Mouse (Mus musculus): ENCODE results near the gene Surf1. TPM values are rescaled to one million over a fixed set of nuclear protein-coding genes. Genes with fewer than 3 reads are reported as not detected.

Surf1 gene
- polyA plus RNA-seq, 1 experiment from 2014 or later, result 72.2 TPM

DNA sequence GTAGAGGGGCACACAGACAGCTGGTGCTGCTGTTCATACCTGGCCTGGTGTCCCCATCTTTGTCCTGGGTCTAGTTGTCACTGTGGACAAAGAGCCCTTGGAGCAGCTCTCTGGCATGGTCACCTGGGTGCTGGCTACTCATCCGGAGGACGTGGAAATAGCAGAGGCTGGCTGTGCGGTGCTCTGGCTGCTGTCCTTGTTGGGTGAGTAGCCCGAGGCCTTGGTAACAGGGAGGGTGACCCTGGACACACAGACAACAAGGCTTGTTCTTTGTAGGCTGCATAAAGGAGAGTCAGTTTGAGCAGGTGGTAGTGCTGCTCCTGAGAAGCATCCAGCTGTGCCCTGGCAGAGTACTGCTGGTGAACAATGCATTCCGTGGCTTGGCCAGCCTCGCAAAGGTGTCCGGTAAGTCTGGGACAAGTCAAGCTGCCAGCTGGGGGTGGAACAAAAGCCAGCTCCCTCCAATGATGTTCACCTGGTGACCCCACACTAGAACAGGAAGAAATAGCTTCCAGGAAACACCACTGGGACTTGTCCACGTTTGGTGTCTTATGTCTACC, 35.1 kb upstream of the Surf1 start:
- in situ Hi-C loops (cut with MboI; ENCODE audit: low pct_unique_long_range_greater_than_20kb), result no loop called here
- DNase-seq (ENCODE audit: low read depth, low spot score) (no peak), ATAC-seq (no peak)
- CTCF ChIA-PET, result interaction anchor here (1.3 kb wide), 1 partner anchor 9 kb away, joined by 4 read pairs; no protein-coding TSS in a partner anchor
- TF ChIP-seq CTCF (IDR thresholded peaks at IDR 0.05), result no peak
- H3K27me3 ChIP-seq, result no peaks in the 10 kb centered on the region
- POLR2A ChIA-PET, result interaction anchor here (1.5 kb wide), 1 partner anchor 12 kb away, joined by 4 read pairs; the partner anchor contains the start of gene Rexo4

DNA sequence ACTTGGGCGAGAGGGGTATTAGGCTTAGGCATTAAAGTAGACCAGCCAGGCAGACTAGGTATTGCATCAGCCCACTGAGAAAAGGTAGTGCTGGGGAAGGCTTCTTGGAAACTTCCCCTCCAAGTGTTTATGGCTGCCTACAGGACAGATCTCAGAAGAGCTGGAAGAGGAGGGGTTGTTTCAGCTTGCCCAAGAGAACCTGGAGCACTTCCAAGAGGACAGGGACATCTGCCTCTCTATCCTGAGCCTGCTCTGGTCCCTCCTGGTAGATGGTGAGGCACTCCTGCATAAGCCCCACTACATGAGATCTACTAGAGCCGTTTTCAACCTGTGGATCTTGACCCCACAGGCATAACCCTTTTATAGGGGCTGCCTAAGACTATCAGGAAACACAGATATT, 34.1 kb upstream of the Surf1 start:
- TF ChIP-seq CTCF (IDR thresholded peaks at IDR 0.05), result no peak
- H3K27me3 ChIP-seq, result no peaks in the 10 kb centered on the region
- ChIA-PET POLR2A (no interaction called here), CTCF (no interaction called here)
- in situ Hi-C loops (cut with MboI; ENCODE audit: low pct_unique_long_range_greater_than_20kb), result no loop called here
- no peak for ATAC-seq
- no peak for DNase-seq (ENCODE audit: low read depth, low spot score)

DNA sequence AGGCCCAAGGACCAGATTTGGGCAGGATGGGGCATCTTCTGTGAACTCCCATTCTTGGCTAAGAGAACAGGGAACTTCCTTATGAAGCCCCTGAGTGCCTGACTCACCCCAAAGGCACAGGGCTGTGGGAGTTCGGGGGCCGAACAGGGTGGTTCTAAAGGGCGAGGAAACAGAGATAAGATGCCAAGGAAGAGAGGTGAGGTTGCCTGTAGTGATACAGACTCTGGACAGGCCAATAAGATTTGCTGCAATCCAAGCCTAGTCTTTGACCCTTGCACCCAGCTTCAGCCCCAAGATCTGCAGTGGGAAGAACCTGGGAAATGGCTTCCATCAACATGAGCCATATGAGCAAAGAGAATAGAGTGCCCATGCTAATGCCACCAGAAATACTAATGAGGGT, 26.9 kb upstream of the Surf1 start:
- in situ Hi-C loops (cut with MboI; ENCODE audit: low pct_unique_long_range_greater_than_20kb), result no loop called here
- DNase-seq (ENCODE audit: low read depth, low spot score) (no peak), ATAC-seq (no peak)
- CTCF ChIA-PET, result interaction anchor here (1.2 kb wide), 1 partner anchor 9 kb away, joined by 4 read pairs; no protein-coding TSS in a partner anchor
- no peak for TF ChIP-seq CTCF (IDR thresholded peaks at IDR 0.05)
- peaks cover 4% of the 10 kb centered on the region for H3K27me3 ChIP-seq
- POLR2A ChIA-PET, result no interaction called here

DNA sequence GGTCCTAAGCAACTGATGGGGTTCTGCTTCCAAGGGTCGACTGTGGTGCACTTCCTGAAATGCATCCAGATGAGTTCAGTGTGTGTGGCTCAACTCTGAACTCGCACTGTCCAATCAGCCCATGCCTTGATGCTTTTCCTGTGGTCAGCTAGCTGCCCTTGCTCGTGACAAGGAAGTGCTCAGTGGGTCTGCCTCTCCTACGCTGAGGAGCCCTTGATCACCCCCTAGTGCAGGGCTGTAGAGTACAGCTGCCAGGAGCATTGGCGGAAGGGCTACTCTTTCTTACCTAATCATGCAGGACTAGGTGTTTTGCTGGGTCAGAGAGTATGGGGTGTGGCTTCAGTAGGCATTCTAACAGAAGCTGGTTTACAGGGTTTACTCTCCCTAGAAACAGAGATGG, 25.2 kb upstream of the Surf1 start:
- POLR2A ChIA-PET, result no interaction called here
- H3K27me3 ChIP-seq, result peaks cover 4% of the 10 kb centered on the region
- CTCF ChIA-PET, result no interaction called here
- in situ Hi-C loops (cut with MboI; ENCODE audit: low pct_unique_long_range_greater_than_20kb), result no loop called here
- no peak for DNase-seq (ENCODE audit: low read depth, low spot score)
- no peak for ATAC-seq
- no peak for TF ChIP-seq CTCF (IDR thresholded peaks at IDR 0.05)

DNA sequence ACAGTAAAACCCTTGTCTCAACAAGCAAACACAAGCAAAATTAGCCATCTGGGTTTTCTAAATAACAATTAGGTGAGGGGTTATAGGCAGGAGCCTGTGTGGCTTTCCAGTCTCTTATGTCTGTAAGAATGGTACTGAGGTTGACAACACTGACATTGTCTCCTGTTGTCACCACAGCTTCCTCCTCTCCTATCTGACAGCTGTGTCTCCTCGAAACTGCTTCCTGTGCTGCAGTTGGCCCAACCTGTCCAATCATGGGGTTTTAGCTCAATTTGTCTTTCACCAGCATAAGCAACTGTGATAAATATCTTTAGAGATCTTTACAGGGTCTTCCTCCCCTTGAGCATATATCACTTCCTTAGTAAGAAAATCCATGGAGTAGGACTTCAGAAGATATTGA, 20.1 kb upstream of the Surf1 start:
- no peak for TF ChIP-seq CTCF (IDR thresholded peaks at IDR 0.05)
- DNase-seq (ENCODE audit: low read depth, low spot score) (no peak), ATAC-seq (no peak)
- ChIA-PET CTCF (no interaction called here), POLR2A (no interaction called here)
- H3K27me3 ChIP-seq, result no peaks in the 10 kb centered on the region
- in situ Hi-C loops (cut with MboI; ENCODE audit: low pct_unique_long_range_greater_than_20kb), result no loop called here

DNA sequence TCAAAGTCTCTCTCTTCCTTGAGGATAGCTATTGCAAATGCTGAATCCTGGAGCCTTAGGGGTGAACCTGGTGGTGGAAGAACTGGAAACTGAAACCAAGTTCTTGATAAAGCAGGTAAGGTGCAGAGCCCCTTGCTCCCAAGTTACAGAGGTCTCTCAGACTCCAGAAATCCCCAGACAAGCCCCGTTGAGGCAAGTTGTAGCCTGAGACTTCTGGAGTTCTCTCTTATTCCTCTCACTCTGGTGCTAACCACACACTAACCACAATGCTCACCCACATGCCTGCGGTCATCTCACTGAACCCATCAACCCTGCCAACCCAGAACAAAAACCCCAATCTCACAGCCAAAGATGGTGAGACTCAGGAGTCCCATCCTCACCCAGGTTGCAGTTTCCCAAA, 19.0 kb upstream of the Surf1 start:
- CTCF ChIA-PET, result no interaction called here
- no peak for ATAC-seq
- in situ Hi-C loops (cut with MboI; ENCODE audit: low pct_unique_long_range_greater_than_20kb), result no loop called here
- H3K27me3 ChIP-seq, result no peaks in the 10 kb centered on the region
- no peak for TF ChIP-seq CTCF (IDR thresholded peaks at IDR 0.05)
- POLR2A ChIA-PET, result interaction anchor here (0.7 kb wide), 1 partner anchor 162 kb away, joined by 3 read pairs; no protein-coding TSS in a partner anchor
- DNase-seq (ENCODE audit: low read depth, low spot score), result no peak

DNA sequence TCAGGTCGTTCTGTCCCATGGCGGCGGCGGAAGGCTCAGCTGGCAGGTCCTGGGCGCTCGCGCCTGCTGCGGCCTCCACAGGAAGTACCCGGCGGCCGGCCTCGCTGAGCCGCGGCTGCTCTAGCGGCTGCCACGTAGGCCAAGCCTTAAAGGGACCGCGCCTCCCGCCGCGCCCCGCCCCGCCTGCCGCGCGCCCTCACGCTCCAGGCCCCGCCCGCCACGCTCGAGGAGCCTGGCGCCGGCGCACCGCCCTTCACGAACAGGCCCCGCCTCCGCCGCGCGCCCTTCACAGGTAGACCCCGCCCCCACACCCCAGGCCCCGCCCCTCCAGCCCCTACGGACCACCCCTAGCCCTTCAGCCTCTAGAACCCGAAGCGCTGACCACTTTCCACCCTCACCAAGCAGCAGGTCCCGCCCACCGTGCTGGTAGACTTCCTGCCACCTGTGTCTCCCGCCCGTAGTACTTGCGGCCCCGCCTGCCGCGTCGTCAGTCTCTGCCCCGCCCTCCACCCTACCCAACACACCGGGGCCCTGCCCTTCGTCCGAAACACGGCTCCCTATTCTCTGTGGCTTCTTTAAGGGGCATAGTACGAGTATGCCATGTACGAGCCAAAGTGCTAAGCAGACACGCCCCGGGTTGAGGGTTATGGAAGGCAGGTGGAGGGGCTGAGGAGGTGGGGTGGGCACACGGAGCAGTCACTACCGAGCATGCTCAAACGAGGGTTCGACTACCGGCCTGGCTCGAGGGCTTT, 17.1 kb upstream of the Surf1 start, which contains the start of the genes Surf4 and Stkld1:
Gene Surf4 (minus strand): TSS at position 625 of the 752 bp plus-strand sequence.
Gene Stkld1 (plus strand): TSS at position 744 of the 752 bp plus-strand sequence.
- DNase-seq (ENCODE audit: low read depth, low spot score) (peak; percentile 37), ATAC-seq (peak; percentile 92)
- in situ Hi-C loops (cut with MboI; ENCODE audit: low pct_unique_long_range_greater_than_20kb), result no loop called here
- ChIA-PET CTCF (no interaction called here), POLR2A (no interaction called here)
- no peaks in the 10 kb centered on the region for H3K27me3 ChIP-seq
- TF ChIP-seq CTCF (IDR thresholded peaks at IDR 0.05), result no peak

DNA sequence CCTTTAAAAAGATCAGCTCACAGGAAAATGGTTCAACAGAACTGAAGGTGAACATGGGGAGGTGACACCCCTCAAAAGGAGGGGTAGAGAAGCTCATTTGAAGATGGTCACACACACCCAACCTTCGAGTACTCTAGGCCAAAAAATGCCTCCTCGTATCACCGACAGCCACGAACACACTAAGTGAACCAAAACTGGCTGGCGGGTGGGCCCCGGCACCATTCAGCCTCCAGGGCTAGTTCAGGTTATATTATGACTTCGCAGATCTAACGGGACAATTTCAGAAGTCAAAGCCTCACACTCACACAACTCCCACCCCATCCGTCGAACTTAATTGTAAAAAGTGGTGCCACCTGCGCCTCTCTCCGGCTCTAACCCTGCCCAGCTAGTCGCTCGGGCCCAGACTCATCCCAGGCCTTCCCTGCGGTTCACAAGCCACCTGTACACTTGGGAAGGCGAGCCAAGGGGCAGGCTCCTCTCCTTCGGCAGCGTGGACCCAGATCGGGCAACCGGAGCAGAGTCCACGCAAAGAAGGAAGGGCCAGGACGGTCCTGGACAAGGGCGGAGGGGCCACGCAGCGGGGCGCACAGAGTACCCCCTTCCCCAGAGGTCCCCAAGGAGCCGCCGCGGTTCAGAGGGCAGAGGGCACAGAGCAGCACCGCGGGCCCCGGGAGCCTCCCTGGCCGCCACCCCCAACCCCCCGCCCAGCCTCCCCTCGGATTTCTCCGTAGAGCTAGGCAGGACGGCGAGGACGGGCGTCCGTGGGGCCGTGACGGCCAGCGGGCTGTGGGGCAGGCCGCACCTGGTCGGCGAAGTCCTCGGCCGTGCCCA, 16.4 kb upstream of the Surf1 start:
- in situ Hi-C loops (cut with MboI; ENCODE audit: low pct_unique_long_range_greater_than_20kb), result no loop called here
- TF ChIP-seq CTCF (IDR thresholded peaks at IDR 0.05), result no peak
- ChIA-PET CTCF (interaction anchor here (1.1 kb wide), 1 partner anchor 11 kb away, joined by 3 read pairs; no protein-coding TSS in a partner anchor), POLR2A (interaction anchor here (0.6 to 1.5 kb wide), 4 partner anchors 12 to 31 kb away, joined by 3 to 4 read pairs (median 3); partner anchors contain the start of genes Surf1 and Surf2)
- H3K27me3 ChIP-seq, result no peaks in the 10 kb centered on the region
- no peak for ATAC-seq
- DNase-seq (ENCODE audit: low read depth, low spot score), result no peak

DNA sequence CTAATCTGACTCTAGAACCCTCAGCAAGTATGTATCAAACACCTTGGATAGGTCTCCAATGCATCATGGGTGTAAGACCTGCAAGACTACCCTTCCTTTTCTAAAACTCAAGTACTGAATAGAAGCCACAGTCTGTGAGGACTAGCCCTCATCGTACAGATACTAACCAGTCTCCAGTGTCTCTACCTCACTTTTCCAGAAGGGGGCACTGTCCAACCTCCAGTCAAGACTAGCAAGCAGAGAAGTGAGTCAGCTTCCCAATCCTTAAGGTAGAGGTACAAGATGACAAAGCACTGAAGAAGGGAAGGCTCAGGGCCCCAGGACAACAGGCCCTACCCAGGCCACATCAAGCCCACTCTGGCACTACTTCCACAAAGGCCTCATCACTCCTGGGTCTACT, 14.1 kb upstream of the Surf1 start:
- in situ Hi-C loops (cut with MboI; ENCODE audit: low pct_unique_long_range_greater_than_20kb), result no loop called here
- POLR2A ChIA-PET, result no interaction called here
- peak; percentile 80 for TF ChIP-seq CTCF (IDR thresholded peaks at IDR 0.05)
- H3K27me3 ChIP-seq, result no peaks in the 10 kb centered on the region
- DNase-seq (ENCODE audit: low read depth, low spot score) (no peak), ATAC-seq (no peak)
- CTCF ChIA-PET, result interaction anchor here (0.7 to 2.9 kb wide), 7 partner anchors 10 to 110 kb away, joined by 3 to 10 read pairs (median 3); no protein-coding TSS in a partner anchor

DNA sequence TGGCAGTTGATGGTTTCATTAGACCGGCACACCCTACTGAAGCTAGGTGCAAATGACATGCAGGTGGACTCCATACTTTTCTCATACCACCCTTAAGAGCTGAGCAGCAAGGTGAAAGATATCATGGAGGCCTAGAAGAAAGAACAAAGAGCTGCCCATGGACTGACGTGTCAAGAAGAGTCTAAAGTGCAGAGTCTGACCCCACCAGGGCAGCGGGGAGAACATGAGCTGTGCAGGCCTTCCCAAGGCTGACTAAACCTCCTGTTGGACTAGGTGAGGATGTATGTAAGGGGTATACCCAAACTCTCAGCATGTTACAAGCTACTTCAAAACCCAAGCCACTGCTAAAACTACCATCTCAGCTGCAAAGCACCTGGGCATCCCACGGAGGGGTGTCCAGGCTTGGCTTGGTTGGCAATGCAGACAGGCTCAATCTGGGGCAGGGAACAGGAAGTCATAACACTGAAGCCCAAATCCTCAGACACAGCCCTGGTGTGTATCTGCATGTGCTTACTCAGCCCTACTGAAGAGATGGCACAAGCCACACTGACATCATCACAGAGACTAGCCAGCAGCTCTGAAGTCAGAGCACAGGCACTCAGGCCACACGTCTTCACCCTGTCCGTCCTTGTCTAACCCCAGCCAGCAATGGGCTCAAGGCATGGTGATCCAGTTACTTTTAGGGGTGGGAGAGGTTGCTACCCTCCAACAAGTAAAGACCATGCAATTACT, 11.6 kb upstream of the Surf1 start:
- CTCF ChIA-PET, result interaction anchor here (2.0 kb wide), 1 partner anchor 19 kb away, joined by 4 read pairs; no protein-coding TSS in a partner anchor
- TF ChIP-seq CTCF (IDR thresholded peaks at IDR 0.05), result no peak
- in situ Hi-C loops (cut with MboI; ENCODE audit: low pct_unique_long_range_greater_than_20kb), result no loop called here
- POLR2A ChIA-PET, result interaction anchor here (3.7 kb wide), 1 partner anchor 11 kb away, joined by 17 read pairs; the partner anchor contains the start of genes Surf1 and Surf2
- H3K27me3 ChIP-seq, result no peaks in the 10 kb centered on the region
- DNase-seq (ENCODE audit: low read depth, low spot score) (no peak), ATAC-seq (peak; percentile 36)

All from Patski (cell line).